Mouse (Mus musculus) midbrain, embryonic 12.5 days (tissue): ENCODE results near the gene Il3ra. TPM values are rescaled to one million over a fixed set of nuclear protein-coding genes. Genes with fewer than 3 reads are reported as not detected.

ENCODE experiments used
- polyA plus RNA-seq: library from polyadenylated mRNA; unstranded; fragments of >200 nt; fragmentation: Nextera tagmentation; extraction: Ambion mirVana; gene quantifications from 2 replicates; pipeline ENCODE4 v1.2.1, GENCODE M21; 2016

The Il3ra gene
- polyA plus RNA-seq, 1 experiment from 2014 or later, result 3.6 TPM

Other genes starting within 250 kb of the Il3ra start
- gene Psmd6, start 225.3 kb upstream of the Il3ra start, polyA plus RNA-seq, result 289 and 291 TPM in 2 replicates
- not detected in 2 replicates for gene Olfr720, start 159.4 kb upstream of the Il3ra start, polyA plus RNA-seq
- not detected in 2 replicates for gene Olfr31, start 23.4 kb upstream of the Il3ra start, polyA plus RNA-seq
- not detected in 2 replicates for gene Olfr721-ps1, start 55.0 kb downstream of the Il3ra start, polyA plus RNA-seq